Mouse (Mus musculus): Measurements from ENCODE around the gene Mfrp. TPM values are rescaled to one million over a fixed set of nuclear protein-coding genes. Genes with fewer than 3 reads are reported as not detected.

Mfrp gene
- not detected for total RNA-seq (2021)

GRCm38 (mm10) chr9:44101490-44101889 is at the start of gene Mfrp:
Gene Mfrp (plus strand): TSS chr9:44101729.
- intact Hi-C loops (cut with DNase I) = no loop called here
- DNase-seq = no peak

DNA sequence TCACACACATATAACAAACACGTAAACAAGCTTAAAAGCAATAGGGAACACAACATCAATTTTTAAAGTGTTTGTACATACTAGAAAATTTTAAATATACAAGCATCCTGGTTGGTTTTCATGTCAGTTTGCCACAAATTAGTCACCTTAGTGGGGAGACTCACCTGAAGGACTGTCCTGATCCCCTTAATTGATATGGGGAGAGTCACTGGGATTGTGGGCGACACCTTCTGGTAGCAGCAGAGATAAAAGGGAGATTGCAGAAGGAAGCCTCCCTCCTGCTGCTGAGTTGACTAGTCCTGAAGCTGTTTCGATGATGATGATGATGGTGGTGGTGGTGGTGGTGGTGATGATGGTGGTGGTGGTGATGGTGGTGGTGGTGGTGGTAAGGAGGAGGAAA is 48.7 kb upstream of the Mfrp start:
- DNase-seq = no peak
- intact Hi-C loops (cut with DNase I) = no loop called here

DNA sequence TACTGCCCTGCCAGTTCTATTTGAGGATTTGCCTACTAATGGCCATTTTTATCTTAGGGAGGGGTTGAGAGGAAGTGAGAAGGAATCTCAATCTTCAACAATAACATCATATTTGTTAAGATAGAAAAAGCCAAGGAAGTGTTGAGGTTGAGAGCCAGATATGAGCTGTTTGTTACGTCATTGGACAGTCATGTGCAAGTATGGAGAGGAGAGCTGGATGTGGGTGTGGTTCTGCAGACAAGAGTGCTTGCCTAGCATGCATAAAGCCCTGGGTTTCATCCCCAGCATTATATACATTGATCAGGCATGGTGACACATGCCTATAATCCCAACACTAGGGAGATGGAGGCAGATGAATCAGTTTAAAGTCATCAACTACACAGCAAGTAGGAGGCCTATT is 47.6 kb upstream of the Mfrp start:
- DNase-seq = no peak
- intact Hi-C loops (cut with DNase I) = no loop called here

DNA sequence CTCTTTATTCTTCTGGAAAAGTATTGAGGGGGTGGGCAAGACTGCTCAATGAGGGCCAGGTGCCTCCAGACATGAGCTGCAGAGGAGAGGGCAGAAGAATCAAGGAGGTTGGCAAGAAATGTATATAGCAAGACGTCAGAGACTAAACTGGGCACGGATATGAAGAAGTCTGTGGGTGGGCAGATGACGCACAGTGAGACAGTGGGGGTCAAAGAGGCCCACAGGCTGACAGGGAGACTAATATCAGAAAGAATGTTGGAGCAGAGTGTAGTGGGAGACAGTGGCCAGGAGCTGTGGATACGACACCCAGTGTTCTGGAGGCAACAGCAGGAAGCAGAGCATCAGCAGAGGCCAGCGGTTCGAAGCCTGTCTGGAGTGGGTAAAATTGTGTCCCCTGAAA is 42.9 kb upstream of the Mfrp start:
- intact Hi-C loops (cut with DNase I) = no loop called here
- DNase-seq = no peak

DNA sequence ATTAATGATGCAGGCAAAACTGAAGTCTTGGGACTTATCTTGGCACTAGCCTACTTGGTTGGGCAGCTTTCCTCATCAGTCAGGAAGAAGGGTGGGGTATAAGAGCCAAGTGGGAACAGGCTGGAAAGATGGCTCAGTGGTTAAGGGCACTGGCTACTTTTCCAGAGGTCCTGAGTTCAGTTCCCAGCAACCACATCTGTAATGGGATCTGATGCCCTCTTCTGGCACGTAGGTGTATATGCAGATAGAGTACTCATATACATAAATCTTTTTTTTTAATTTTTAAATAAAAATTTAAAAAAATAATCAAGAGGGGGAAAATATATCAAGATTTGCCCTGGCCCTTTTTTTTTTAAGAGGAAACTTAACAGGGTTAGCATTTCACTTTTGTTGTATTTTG is 36.4 kb upstream of the Mfrp start:
- DNase-seq = no peak
- intact Hi-C loops (cut with DNase I) = no loop called here

DNA sequence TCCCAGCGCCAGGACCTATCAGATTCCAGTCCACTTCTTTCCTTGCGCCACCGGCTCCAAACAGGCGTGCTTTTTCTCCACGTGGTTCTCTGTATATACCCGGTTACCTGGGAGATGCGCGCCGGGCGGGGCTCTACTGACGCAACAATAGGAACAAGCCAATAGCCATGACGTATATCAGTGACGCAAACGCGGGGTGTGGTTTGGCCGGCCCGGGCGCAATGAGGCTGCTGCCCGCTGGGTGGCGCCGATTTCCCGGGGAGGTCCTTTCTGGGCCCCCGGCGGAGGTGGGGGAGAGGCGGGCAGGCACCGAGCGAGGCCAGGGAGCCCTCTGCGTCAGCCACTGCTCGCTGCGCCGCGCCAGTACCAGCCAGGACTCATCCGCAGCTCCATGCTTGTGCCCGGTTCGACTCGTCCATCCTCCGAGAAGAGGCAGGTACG is 34.7 kb upstream of the Mfrp start, which contains the start of gene Usp2:
Usp2 (plus strand) TSS at position 237 of the 441 bp plus-strand sequence.
- intact Hi-C loops (cut with DNase I) = loop anchor here (2.0 kb wide), 2 partner anchors 42 to 82 kb away; no protein-coding TSS in a partner anchor

GRCm38 (mm10) chr9:44067241-44067959 is 34.1 kb upstream of the Mfrp start:
- intact Hi-C loops (cut with DNase I) = loop anchor here (2.0 kb wide), 2 partner anchors 41 to 83 kb away; no protein-coding TSS in a partner anchor
- no peak for DNase-seq

More for the DNA sequence above, 34.7 kb upstream of the Mfrp start, which contains the start of gene Usp2:
- DNase-seq = peak; percentile 100

- intact Hi-C loops (cut with DNase I) = loop anchor here (2.0 kb wide), 2 partner anchors 41 to 83 kb away; no protein-coding TSS in a partner anchor
- no peak for DNase-seq
Observed at GRCm38 (mm10) chr9:44067960-44068330, 33.6 kb upstream of the Mfrp start.

DNA sequence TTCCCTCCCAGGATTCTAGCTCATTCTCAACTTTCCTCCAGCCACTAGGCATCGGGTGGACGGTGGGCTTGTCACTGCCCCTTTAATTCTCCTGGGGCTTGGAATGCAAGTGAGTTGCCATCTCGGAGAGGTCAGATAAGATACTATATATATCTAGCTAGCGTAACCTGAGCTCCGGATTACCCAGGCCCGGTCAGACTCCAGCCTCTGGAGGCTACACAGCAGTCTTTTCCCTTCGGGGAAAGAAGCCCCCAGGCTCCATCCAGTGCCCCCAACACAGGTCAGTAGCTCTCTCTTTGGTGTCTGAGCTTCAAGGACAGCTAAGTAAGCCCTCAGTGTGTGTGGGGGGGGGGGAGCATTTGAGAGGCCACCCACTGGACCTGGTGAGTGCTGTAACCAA is 32.3 kb upstream of the Mfrp start:
- intact Hi-C loops (cut with DNase I) = no loop called here
- DNase-seq = peak; percentile 55 to 61

GRCm38 (mm10) chr9:44070113-44070843 is 31.3 kb upstream of the Mfrp start:
- intact Hi-C loops (cut with DNase I) = no loop called here
- DNase-seq = no peak

- DNase-seq = no peak
- intact Hi-C loops (cut with DNase I) = no loop called here
Observed at GRCm38 (mm10) chr9:44070844-44071231, 30.7 kb upstream of the Mfrp start.

DNA sequence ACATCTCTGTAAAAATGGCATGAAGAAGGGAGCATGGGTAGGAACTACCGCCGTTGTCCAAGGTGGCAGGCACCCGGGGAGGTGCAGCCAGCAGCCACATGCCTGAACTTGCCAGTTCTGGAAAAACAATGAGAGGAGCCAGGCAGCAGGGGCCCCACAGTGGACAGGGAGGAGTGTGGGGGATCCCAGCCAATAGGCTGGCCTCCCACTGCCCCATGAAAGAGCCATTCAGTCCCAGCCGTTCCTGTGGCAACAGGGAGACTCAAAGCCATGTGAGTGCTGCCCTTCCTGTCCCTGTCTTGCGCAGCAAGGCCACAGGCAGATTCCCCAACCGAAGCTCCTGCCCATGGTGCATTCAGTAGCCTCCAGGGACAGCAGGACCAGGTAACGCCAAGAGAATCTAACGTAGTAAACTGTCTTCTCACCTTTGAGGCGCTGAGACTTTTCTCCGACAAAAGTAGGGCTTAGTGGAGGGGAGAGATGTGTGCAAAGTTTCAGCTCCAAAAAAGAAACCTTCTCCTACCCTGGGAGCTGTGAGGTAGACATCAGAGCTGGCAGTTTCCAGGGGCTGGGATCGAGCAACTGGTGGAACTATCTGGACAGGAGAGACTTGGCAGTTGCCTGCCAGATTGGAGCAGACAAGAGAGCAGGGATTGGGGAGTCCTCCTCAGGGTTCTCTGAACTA is 29.5 kb upstream of the Mfrp start:
- peak in 1 of 2 experiments; percentile 52 for DNase-seq
- intact Hi-C loops (cut with DNase I) = loop anchor here (2.0 kb wide), 1 partner anchor 23 kb away; no protein-coding TSS in a partner anchor

DNA sequence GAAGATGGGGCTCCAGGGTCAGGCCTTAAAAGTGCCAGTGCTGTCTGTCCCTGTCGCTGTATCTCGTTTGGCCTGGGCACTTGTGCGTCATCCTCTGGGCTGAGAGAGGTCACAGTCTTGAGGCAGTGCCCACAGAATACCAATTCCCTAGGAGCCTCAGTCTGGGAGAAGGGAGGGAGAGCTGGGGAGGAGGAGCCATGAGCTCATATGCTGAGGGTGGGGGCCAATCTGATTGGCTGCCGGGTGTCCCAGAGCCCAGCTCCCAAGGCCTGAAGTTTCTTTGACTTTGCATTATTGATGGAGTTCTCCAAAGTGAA is 29.0 kb upstream of the Mfrp start:
- peak; percentile 61 to 67 for DNase-seq
- intact Hi-C loops (cut with DNase I) = loop anchor here (2.0 kb wide), 1 partner anchor 22 kb away; no protein-coding TSS in a partner anchor

DNA sequence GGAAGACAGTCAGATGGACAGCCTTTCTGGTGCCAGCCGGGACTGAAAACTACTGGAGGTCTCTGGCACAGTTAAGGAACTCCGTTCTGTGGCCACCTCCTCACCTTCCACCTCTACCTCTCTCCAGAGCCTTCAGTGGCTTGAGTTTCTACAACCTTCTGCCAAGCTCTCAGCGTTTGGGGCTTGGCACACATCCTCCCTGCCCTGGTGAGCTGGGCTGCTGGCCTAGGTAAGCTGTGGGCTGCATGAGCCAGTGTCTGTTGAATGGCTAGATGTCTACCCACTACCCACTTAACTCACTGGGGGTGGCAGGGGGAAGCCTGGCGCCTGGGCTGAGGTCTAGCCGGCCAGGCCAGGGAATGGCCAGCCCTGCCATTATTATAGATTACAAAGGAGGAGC is 28.4 kb upstream of the Mfrp start:
- DNase-seq = peak in 1 of 2 experiments; percentile 41
- intact Hi-C loops (cut with DNase I) = loop anchor here (2.0 kb wide), 1 partner anchor 22 kb away; no protein-coding TSS in a partner anchor

- peak in 1 of 2 experiments; percentile 55 for DNase-seq
- intact Hi-C loops (cut with DNase I) = no loop called here
Observed at GRCm38 (mm10) chr9:44074395-44075275, 26.9 kb upstream of the Mfrp start.

- DNase-seq = no peak
- intact Hi-C loops (cut with DNase I) = no loop called here
Observed at GRCm38 (mm10) chr9:44075276-44075995, 26.1 kb upstream of the Mfrp start.

DNA sequence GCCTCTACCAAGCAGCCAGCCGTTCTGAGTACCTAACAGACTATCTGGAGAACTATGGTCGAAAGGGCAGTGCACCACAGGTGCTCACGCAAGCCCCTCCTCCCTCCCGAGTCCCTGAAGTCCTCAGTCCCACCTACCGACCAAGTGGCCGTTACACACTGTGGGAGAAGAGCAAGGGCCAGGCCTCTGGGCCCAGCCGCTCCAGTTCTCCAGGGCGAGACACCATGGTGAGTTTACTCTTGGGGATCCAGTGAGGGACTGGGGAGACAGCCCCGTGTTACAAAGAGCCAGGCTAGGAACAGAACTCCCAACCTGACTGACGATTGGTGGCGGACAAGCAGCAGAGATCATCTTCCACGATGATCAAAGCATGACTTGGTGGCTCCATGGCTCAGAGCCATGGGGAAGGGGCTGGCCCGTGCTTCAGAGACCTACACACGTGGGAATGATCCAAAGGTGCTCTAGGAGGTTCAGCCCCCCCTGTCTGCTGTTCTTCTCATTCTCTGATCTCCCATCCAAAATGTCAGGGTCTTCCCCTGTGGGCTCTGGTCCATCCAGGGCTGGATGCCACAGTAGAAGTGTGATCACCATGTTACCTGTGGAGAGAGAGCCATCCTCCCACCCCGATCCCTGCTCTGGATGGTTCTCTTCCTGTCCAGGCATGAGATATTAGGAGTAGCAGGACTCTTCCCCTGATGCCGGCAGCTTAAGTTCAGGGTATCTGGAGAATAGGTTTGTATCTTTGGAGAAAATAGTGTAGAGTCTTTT is 25.3 kb upstream of the Mfrp start:
- intact Hi-C loops (cut with DNase I) = no loop called here
- no peak for DNase-seq

DNA sequence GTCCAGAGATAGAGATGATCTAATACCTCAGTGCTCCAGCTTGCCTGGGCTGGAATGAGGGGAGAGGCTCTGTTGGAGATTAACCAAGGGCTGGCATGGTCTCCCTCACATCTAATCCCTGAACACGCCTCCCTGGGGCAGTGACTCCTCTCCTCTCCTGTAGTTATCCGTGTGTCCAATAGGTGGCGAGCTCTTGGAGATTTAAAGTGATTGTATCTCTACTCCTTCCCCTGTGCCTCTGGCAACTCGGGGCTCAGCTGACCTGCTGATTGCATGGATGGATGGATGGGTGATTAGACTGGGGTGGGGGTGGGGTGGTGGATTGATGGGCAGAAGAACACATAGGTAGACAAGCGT is 24.8 kb upstream of the Mfrp start:
- DNase-seq = peak; percentile 83 to 85

More for the DNA sequence above, 24.8 kb upstream of the Mfrp start:
- intact Hi-C loops (cut with DNase I) = no loop called here
